Mouse (Mus musculus) CH12.LX (cell line): ENCODE data around the gene Acd. TPM values are rescaled to one million over a fixed set of nuclear protein-coding genes. Genes with fewer than 3 reads are reported as not detected.

Experiments used
- DNase-seq: peaks from one replicate; pipeline ENCODE4 v3.0.0-alpha.2; 2013; ENCODE audit errors: extremely low read depth
- H3K27ac ChIP-seq: 2 replicates; pipeline ENCODE4 v1.5.1; 2012; ENCODE audit warnings: low read depth, mild to moderate bottlenecking, control low read depth, moderate library complexity; ENCODE audit not compliant: insufficient read depth
- H3K27me3 ChIP-seq: replicated peaks from 2 replicates; pipeline ENCODE3; 2012; ENCODE audit warnings: inconsistent platforms
- H3K36me3 ChIP-seq, 2 experiments: replicated peaks in 1 of 2; 2 replicates each; pipeline versions ENCODE3 to v1.6.1; 2012; ENCODE audit warnings: inconsistent platforms in 1 of 2, low read length in 1 of 2, mild to moderate bottlenecking in 1 of 2, mixed read lengths in 1 of 2, moderate library complexity in 1 of 2; ENCODE audit not compliant: control insufficient read depth in 1 of 2, insufficient read depth in 1 of 2
- H3K4me1 ChIP-seq, 2 experiments: 2 replicates each; pipeline ENCODE4 v1.6.1; 2012; ENCODE audit warnings: inconsistent platforms in 1 of 2, moderate library complexity in 1 of 2; ENCODE audit not compliant: insufficient read depth in 2 of 2, control insufficient read depth in 1 of 2
- H3K4me2 ChIP-seq: 2 replicates; pipeline ENCODE4 v1.6.1; 2012; ENCODE audit warnings: low read depth, mild to moderate bottlenecking, control low read depth; ENCODE audit not compliant: poor library complexity, insufficient read depth, severe bottlenecking
- H3K4me3 ChIP-seq, 3 experiments: fragments of 150-350 bp in 1 of 3; sonication (generic) in 1 of 3; replicated peaks in 1 of 3; 2 replicates each; pipeline versions ENCODE3 to v1.5.1; 2011 to 2012; ENCODE audit warnings: low read depth in 2 of 3, low read length in 2 of 3, mild to moderate bottlenecking in 2 of 3, moderate library complexity in 2 of 3, control low read depth in 1 of 3, improper control_type of control experiment in 1 of 3, inconsistent platforms in 1 of 3, mixed read lengths in 1 of 3; ENCODE audit not compliant: poor library complexity in 1 of 3
- H3K79me2 ChIP-seq: replicated peaks from 2 replicates; pipeline ENCODE4 v1.6.1; 2012; ENCODE audit warnings: mild to moderate bottlenecking, moderate library complexity; ENCODE audit not compliant: control insufficient read depth, poor library complexity, insufficient read depth, severe bottlenecking; ENCODE audit errors: extremely low read depth
- H3K9ac ChIP-seq: 2 replicates; pipeline ENCODE4 v1.6.1; 2012; ENCODE audit warnings: low read depth, mild to moderate bottlenecking, control low read depth, moderate library complexity; ENCODE audit not compliant: insufficient read depth
- H3K9me3 ChIP-seq: replicated peaks from 2 replicates; pipeline ENCODE3; 2012; ENCODE audit warnings: low read length, inconsistent platforms, mixed read lengths
- BHLHE40 ChIP-seq: IDR thresholded peaks from 2 replicates; pipeline ENCODE4 v1.6.1; 2011; ENCODE audit warnings: mild to moderate bottlenecking, low read depth, low read length, improper control_type of control experiment
- CHD1 ChIP-seq: IDR thresholded peaks from 2 replicates; pipeline ENCODE4 v1.6.1; 2012; ENCODE audit warnings: low read depth, low read length, improper control_type of control experiment, inconsistent platforms
- CHD2 ChIP-seq: IDR thresholded peaks from 2 replicates; pipeline ENCODE4 v1.6.1; 2011; ENCODE audit warnings: low read length, improper control_type of control experiment
- CTCF ChIP-seq, 2 experiments: IDR thresholded peaks in 1 of 2; conservative IDR thresholded peaks in 1 of 2; 2 replicates each; pipeline ENCODE4 v1.5.1; 2011 to 2012; ENCODE audit warnings: low read depth in 2 of 2, low read length in 2 of 2, improper control_type of control experiment in 1 of 2, inconsistent platforms in 1 of 2, mild to moderate bottlenecking in 1 of 2, moderate library complexity in 1 of 2
- E2F4 ChIP-seq: IDR thresholded peaks from 2 replicates; pipeline ENCODE4 v1.6.1; 2011; ENCODE audit warnings: low read depth, low read length, improper control_type of control experiment; ENCODE audit not compliant: insufficient replicate concordance
- ELF1 ChIP-seq: IDR thresholded peaks from 2 replicates; pipeline ENCODE4 v1.6.1; 2014; ENCODE audit warnings: low read depth, mild to moderate bottlenecking, inconsistent platforms, low read length, improper control_type of control experiment
- EP300 ChIP-seq: IDR thresholded peaks from 2 replicates; pipeline ENCODE4 v1.6.1; 2011; ENCODE audit warnings: low read length, improper control_type of control experiment
- ETS1 ChIP-seq: conservative IDR thresholded peaks from 2 replicates; pipeline ENCODE4 v1.6.1; 2012; ENCODE audit warnings: low read depth, mild to moderate bottlenecking, inconsistent platforms, low read length, improper control_type of control experiment, moderate library complexity
- GABPA ChIP-seq: IDR thresholded peaks from 2 replicates; pipeline ENCODE4 v1.6.1; 2012; ENCODE audit warnings: low read depth, low read length, improper control_type of control experiment, inconsistent platforms; ENCODE audit not compliant: insufficient replicate concordance
- HCFC1 ChIP-seq: IDR thresholded peaks from 2 replicates; pipeline ENCODE4 v1.6.1; 2012; ENCODE audit warnings: low read depth, mild to moderate bottlenecking, inconsistent platforms, low read length, improper control_type of control experiment
- IRF4 ChIP-seq: IDR thresholded peaks from 2 replicates; pipeline ENCODE4 v1.6.1; 2014; ENCODE audit warnings: low read depth, mild to moderate bottlenecking, inconsistent platforms, low read length, improper control_type of control experiment
- JUN ChIP-seq: IDR thresholded peaks from 2 replicates; pipeline ENCODE4 v1.6.1; 2011; ENCODE audit warnings: low read depth, mild to moderate bottlenecking, low read length, improper control_type of control experiment, moderate library complexity; ENCODE audit not compliant: insufficient read depth
- JUND ChIP-seq: conservative IDR thresholded peaks from 2 replicates; pipeline ENCODE4 v1.6.1; 2011; ENCODE audit warnings: low read depth, low read length, improper control_type of control experiment
- KAT2A ChIP-seq: IDR thresholded peaks from 2 replicates; pipeline ENCODE4 v1.6.1; 2012; ENCODE audit warnings: low read length, improper control_type of control experiment, inconsistent platforms; ENCODE audit not compliant: insufficient replicate concordance
- MAFK ChIP-seq: IDR thresholded peaks from 2 replicates; pipeline ENCODE4 v1.6.1; 2011; ENCODE audit warnings: low read length, improper control_type of control experiment; ENCODE audit not compliant: insufficient replicate concordance
- MAX ChIP-seq: IDR thresholded peaks from 2 replicates; pipeline ENCODE4 v1.6.1; 2011; ENCODE audit warnings: low read length, improper control_type of control experiment
- MAZ ChIP-seq: IDR thresholded peaks from 2 replicates; pipeline ENCODE4 v1.6.1; 2012; ENCODE audit warnings: low read depth, mild to moderate bottlenecking, inconsistent platforms, low read length, improper control_type of control experiment, moderate library complexity
- MEF2A ChIP-seq: IDR thresholded peaks from 2 replicates; pipeline ENCODE4 v1.6.1; 2014; ENCODE audit warnings: low read depth, mild to moderate bottlenecking, inconsistent platforms, low read length, improper control_type of control experiment, borderline replicate concordance
- MXI1 ChIP-seq: IDR thresholded peaks from 2 replicates; pipeline ENCODE4 v1.6.1; 2011; ENCODE audit warnings: mild to moderate bottlenecking, low read depth, low read length, improper control_type of control experiment
- MYC ChIP-seq: IDR thresholded peaks from 2 replicates; pipeline ENCODE4 v1.6.1; 2011; ENCODE audit warnings: low read depth, mild to moderate bottlenecking, improper control_type of control experiment, low read length
- NELFE ChIP-seq: IDR thresholded peaks from 2 replicates; pipeline ENCODE4 v1.6.1; 2011; ENCODE audit warnings: low read depth, low read length, improper control_type of control experiment
- NRF1 ChIP-seq: IDR thresholded peaks from 2 replicates; pipeline ENCODE4 v1.6.1; 2014; ENCODE audit warnings: low read depth, mild to moderate bottlenecking, inconsistent platforms, low read length, improper control_type of control experiment, moderate library complexity
- PAX5 ChIP-seq: IDR thresholded peaks from 2 replicates; pipeline ENCODE4 v1.6.1; 2012; ENCODE audit warnings: low read length, inconsistent platforms, mixed read lengths
- POLR2A ChIP-seq: IDR thresholded peaks from 2 replicates; pipeline ENCODE4 v1.6.1; 2011; ENCODE audit warnings: low read depth, mild to moderate bottlenecking, improper control_type of control experiment, low read length
- POLR2AphosphoS2 ChIP-seq: IDR thresholded peaks from 2 replicates; pipeline ENCODE4 v1.6.1; 2011; ENCODE audit warnings: low read depth, low read length, improper control_type of control experiment
- RAD21 ChIP-seq: IDR thresholded peaks from 2 replicates; pipeline ENCODE4 v1.6.1; 2011; ENCODE audit warnings: low read depth, mild to moderate bottlenecking, low read length, improper control_type of control experiment, moderate library complexity
- RCOR1 ChIP-seq: conservative IDR thresholded peaks from 2 replicates; pipeline ENCODE4 v1.6.1; 2012; ENCODE audit warnings: low read depth, mild to moderate bottlenecking, inconsistent platforms, low read length, improper control_type of control experiment
- SIN3A ChIP-seq: IDR thresholded peaks from 2 replicates; pipeline ENCODE4 v1.6.1; 2012; ENCODE audit warnings: low read length, improper control_type of control experiment, inconsistent platforms
- SMC3 ChIP-seq: IDR thresholded peaks from 2 replicates; pipeline ENCODE4 v1.6.1; 2011; ENCODE audit warnings: low read depth, low read length, improper control_type of control experiment
- TBP ChIP-seq: conservative IDR thresholded peaks from 2 replicates; pipeline ENCODE4 v1.6.1; 2011; ENCODE audit warnings: low read depth, low read length, improper control_type of control experiment
- UBTF ChIP-seq: IDR thresholded peaks from 2 replicates; pipeline ENCODE4 v1.6.1; 2012; ENCODE audit warnings: low read depth, mild to moderate bottlenecking, inconsistent platforms, low read length, improper control_type of control experiment, moderate library complexity
- USF1 ChIP-seq: IDR thresholded peaks from 2 replicates; pipeline ENCODE4 v1.6.1; 2014; ENCODE audit warnings: low read depth, mild to moderate bottlenecking, inconsistent platforms, low read length, improper control_type of control experiment
- USF2 ChIP-seq: conservative IDR thresholded peaks from 2 replicates; pipeline ENCODE4 v1.6.1; 2011; ENCODE audit warnings: low read depth, low read length, improper control_type of control experiment
- ZC3H11A ChIP-seq: IDR thresholded peaks from 2 replicates; pipeline ENCODE4 v1.6.1; 2012; ENCODE audit warnings: low read depth, mild to moderate bottlenecking, inconsistent platforms, low read length, improper control_type of control experiment
- ZKSCAN1 ChIP-seq: IDR thresholded peaks from 2 replicates; pipeline ENCODE4 v1.6.1; 2012; ENCODE audit warnings: low read depth, inconsistent platforms, low read length, improper control_type of control experiment, borderline replicate concordance
- ZMIZ1 ChIP-seq: IDR thresholded peaks from 2 replicates; pipeline ENCODE4 v1.6.1; 2012; ENCODE audit warnings: low read depth, mild to moderate bottlenecking, inconsistent platforms, low read length, improper control_type of control experiment
- ZNF384 ChIP-seq: IDR thresholded peaks from 2 replicates; pipeline ENCODE4 v1.6.1; 2012; ENCODE audit warnings: low read depth, low read length, improper control_type of control experiment, inconsistent platforms
- dilution Hi-C: fragments of 300-500 bp; cut with MboI; formaldehyde crosslinking; loops from 2 replicates; pipeline ENCODE4 v1.14.3; 2020; ENCODE audit warnings: low sequenced_read_pairs; ENCODE audit not compliant: extremely low pct_unique_long_range_greater_than_20kb, extremely low pct_ligation_motif_present
- in situ Hi-C: fragments of 300-500 bp; cut with MboI; formaldehyde crosslinking; loops from 3 replicates; pipeline ENCODE4 v1.14.3; 2019; ENCODE audit warnings: low sequenced_read_pairs, low pct_ligation_motif_present, low pct_unique_long_range_greater_than_20kb, mixed read lengths
- polyA plus RNA-seq: library from polyadenylated mRNA; unstranded; fragments of >175 nt; gene quantifications from 2 replicates; pipeline ENCODE4 v1.2.1, GENCODE M21; 2012; ENCODE audit warnings: low read depth; ENCODE audit not compliant: insufficient read length
- total RNA-seq, 2 experiments: library from RNA; depleted of rRNA; stranded (reverse); fragments of 300-350 nt in 1 of 2; fragments of >200 nt in 1 of 2; gene quantifications; 2 replicates each; pipeline ENCODE4 v1.2.3; 2012 to 2014

Gene Acd
- 10.9 and 11.9 TPM in 2 replicates for total RNA-seq (2012; rRNA removed)
- 4.8 and 5.2 TPM in 2 replicates for total RNA-seq (2014; rRNA removed)
- polyA plus RNA-seq, result 31.8 and 40.0 TPM in 2 replicates

- peaks cover 50 to 69% of the 10 kb centered on the region in 2 experiments for H3K36me3 ChIP-seq
- in situ Hi-C loops (loop anchor here (5.0 to 25.0 kb wide), 2 partner anchors 104 to 336 kb away; no protein-coding TSS in a partner anchor), dilution Hi-C loops (no loop called here)
- H3K9me3 ChIP-seq, result no peaks in the 10 kb centered on the region
- H3K9ac ChIP-seq, result peak within 1 kb of the TSS; percentile 97
- peak within 1 kb of the TSS; percentile 85 for H3K4me2 ChIP-seq
- H3K4me1 ChIP-seq, result peaks cover 8 to 34% of the 10 kb centered on the region in 2 experiments
- H3K27ac ChIP-seq, result peak within 1 kb of the TSS; percentile 90
- H3K79me2 ChIP-seq, result no peaks in the 10 kb centered on the region
- peak within 1 kb of the TSS; percentile 77 to 90 (median 85) for H3K4me3 ChIP-seq
- no peaks in the 10 kb centered on the region for H3K27me3 ChIP-seq
- peak; percentile 95 for DNase-seq
- TF ChIP-seq ZNF384, result no peak
- no peak for TF ChIP-seq MAZ
- no peak for TF ChIP-seq ZC3H11A
- TF ChIP-seq CHD1, result no peak
- peak; percentile 86 for TF ChIP-seq USF2
- peak; percentile 91 for TF ChIP-seq BHLHE40
- peak; percentile 86 for TF ChIP-seq SIN3A
- peak; percentile 47; the same call in 1 of the 2 replicates for TF ChIP-seq GABPA
- TF ChIP-seq POLR2A, result peak; percentile 75
- TF ChIP-seq IRF4, result no peak; the same call in 1 of the 2 replicates
- no peak for TF ChIP-seq MAFK
- no peak for TF ChIP-seq EP300
- TF ChIP-seq NELFE, result peak; percentile 81
- no peak for TF ChIP-seq CTCF (conservative IDR thresholded peaks at IDR 0.05 in 1 of 2, IDR thresholded peaks at IDR 0.05 in 1 of 2; ENCODE audit: low read depth in 2 of 2, low read length in 2 of 2)
- TF ChIP-seq KAT2A, result no peak
- TF ChIP-seq USF1, result peak; percentile 90
- 0 out of 2 replicates have a peak, but pooled peaks have one; percentile 55 for TF ChIP-seq MXI1
- no peak for TF ChIP-seq ZKSCAN1
- TF ChIP-seq POLR2AphosphoS2, result peak; percentile 52; the same call in 1 of the 2 replicates
- peak; percentile 91 for TF ChIP-seq NRF1
- TF ChIP-seq E2F4, result no peak
- TF ChIP-seq HCFC1, result peak; percentile 45
- peak; percentile 35 for TF ChIP-seq ELF1
- TF ChIP-seq SMC3, result no peak
- TF ChIP-seq MYC, result 0 out of 2 replicates have a peak, but pooled peaks have one; percentile 50
- no peak for TF ChIP-seq JUND
- no peak; the same call in 1 of the 2 replicates for TF ChIP-seq CHD2
- TF ChIP-seq ETS1, result no peak; the same call in 1 of the 2 replicates
- TF ChIP-seq ZMIZ1, result no peak
- TF ChIP-seq UBTF, result no peak
- TF ChIP-seq JUN, result no peak
- TF ChIP-seq TBP, result 0 out of 2 replicates have a peak, but pooled peaks have one; percentile 48
- TF ChIP-seq RAD21, result no peak
- peak; percentile 93 for TF ChIP-seq MAX
- TF ChIP-seq PAX5, result no peak
- TF ChIP-seq MEF2A, result 0 out of 2 replicates have a peak, but pooled peaks have one; percentile 8
- TF ChIP-seq RCOR1, result no peak
These were observed at the start of gene Acd, which contains the start of gene Pard6a for GRCm38 (mm10) chr8:105700966-105701824. TSS of gene Acd (minus strand) at chr8:105701102. TSS of gene Pard6a (plus strand) at chr8:105701148.
